Mouse (Mus musculus): Measurements from ENCODE around the gene Sun2. TPM values are rescaled to one million over a fixed set of nuclear protein-coding genes. Genes with fewer than 3 reads are reported as not detected.

The Sun2 gene
- polyA plus RNA-seq, 1 experiment from 2014 or later = 6.0 TPM

- 50% methylated on average over 4 of the region's 4 CpGs for WGBS
- ATAC-seq (ENCODE audit: insufficient number of reproducible peaks, low FRiP score, low TSS enrichment, low read depth) = no peak
- Histone ChIP-seq H3K4me2 (no peak overlapping the region), H3K27ac (no peak overlapping the region), H3K4me3 (no peak overlapping the region), H3K4me1 (peaks cover 9% of the 10 kb centered on the region; the same call in 1 of the 2 replicates), H3K36me3 (no peaks in the 10 kb centered on the region; the same call in 1 of the 2 replicates), H3K27me3 (no peaks in the 10 kb centered on the region), H3K9ac (no peak overlapping the region), H3K9me3 (no peaks in the 10 kb centered on the region)
Measured at GRCm38 (mm10) chr15:79753873-79754272, 11.5 kb upstream of the Sun2 start.

GRCm38 (mm10) chr15:79753420-79753752 lies 11.1 kb upstream of the Sun2 start:
- no peak overlapping the region for H3K27ac ChIP-seq
- no peak overlapping the region for H3K9ac ChIP-seq
- H3K4me2 ChIP-seq = no peak overlapping the region
- H3K4me3 ChIP-seq = no peak overlapping the region
- ATAC-seq (ENCODE audit: insufficient number of reproducible peaks, low FRiP score, low TSS enrichment, low read depth) = no peak
- 82% methylated on average over 3 of the region's 3 CpGs for WGBS
- peaks cover 9% of the 10 kb centered on the region; the same call in 1 of the 2 replicates for H3K4me1 ChIP-seq
- no peaks in the 10 kb centered on the region; the same call in 1 of the 2 replicates for H3K36me3 ChIP-seq
- no peaks in the 10 kb centered on the region for H3K9me3 ChIP-seq
- no peaks in the 10 kb centered on the region for H3K27me3 ChIP-seq

GRCm38 (mm10) chr15:79752742-79753419 lies 10.5 kb upstream of the Sun2 start:
- no peak overlapping the region for H3K9ac ChIP-seq
- no peaks in the 10 kb centered on the region; the same call in 1 of the 2 replicates for H3K36me3 ChIP-seq
- H3K27me3 ChIP-seq = no peaks in the 10 kb centered on the region
- no peak overlapping the region for H3K27ac ChIP-seq
- no peaks in the 10 kb centered on the region for H3K9me3 ChIP-seq
- no peak overlapping the region for H3K4me2 ChIP-seq
- H3K4me1 ChIP-seq = peaks cover 9% of the 10 kb centered on the region; the same call in 1 of the 2 replicates
- no peak overlapping the region for H3K4me3 ChIP-seq
- no peak for ATAC-seq (ENCODE audit: insufficient number of reproducible peaks, low FRiP score, low TSS enrichment, low read depth)
- WGBS = 23% methylated on average over 11 of the region's 11 CpGs

GRCm38 (mm10) chr15:79751772-79752171 lies 9.4 kb upstream of the Sun2 start:
- H3K36me3 ChIP-seq = no peaks in the 10 kb centered on the region; the same call in 1 of the 2 replicates
- H3K27me3 ChIP-seq = no peaks in the 10 kb centered on the region
- H3K9me3 ChIP-seq = no peaks in the 10 kb centered on the region
- H3K4me2 ChIP-seq = no peak overlapping the region
- WGBS = 84% methylated on average over 17 of the region's 17 CpGs
- peaks cover 9% of the 10 kb centered on the region; the same call in 1 of the 2 replicates for H3K4me1 ChIP-seq
- ATAC-seq (ENCODE audit: insufficient number of reproducible peaks, low FRiP score, low TSS enrichment, low read depth) = no peak
- H3K27ac ChIP-seq = no peak overlapping the region
- no peak overlapping the region for H3K9ac ChIP-seq
- H3K4me3 ChIP-seq = no peak overlapping the region

GRCm38 (mm10) chr15:79750266-79750665 lies 7.9 kb upstream of the Sun2 start:
- 87% methylated on average over 8 of the region's 8 CpGs for WGBS
- H3K4me3 ChIP-seq = no peak overlapping the region
- no peaks in the 10 kb centered on the region for H3K9me3 ChIP-seq
- H3K4me1 ChIP-seq = peaks cover 11% of the 10 kb centered on the region; the same call in 1 of the 2 replicates
- H3K36me3 ChIP-seq = no peaks in the 10 kb centered on the region
- H3K27me3 ChIP-seq = no peaks in the 10 kb centered on the region
- no peak overlapping the region for H3K9ac ChIP-seq
- H3K4me2 ChIP-seq = no peak overlapping the region
- ATAC-seq (ENCODE audit: insufficient number of reproducible peaks, low FRiP score, low TSS enrichment, low read depth) = no peak
- no peak overlapping the region for H3K27ac ChIP-seq

GRCm38 (mm10) chr15:79749162-79749561 lies 6.8 kb upstream of the Sun2 start:
- Histone ChIP-seq H3K9ac (no peak overlapping the region), H3K36me3 (no peaks in the 10 kb centered on the region), H3K9me3 (no peaks in the 10 kb centered on the region), H3K27me3 (no peaks in the 10 kb centered on the region), H3K4me1 (peaks cover 21% of the 10 kb centered on the region), H3K27ac (no peak overlapping the region), H3K4me3 (no peak overlapping the region), H3K4me2 (no peak overlapping the region)
- 88% methylated on average over 7 of the region's 7 CpGs for WGBS
- ATAC-seq (ENCODE audit: insufficient number of reproducible peaks, low FRiP score, low TSS enrichment, low read depth) = no peak

GRCm38 (mm10) chr15:79747998-79748397 lies 5.7 kb upstream of the Sun2 start:
- Histone ChIP-seq H3K27ac (no peak overlapping the region), H3K9me3 (no peaks in the 10 kb centered on the region), H3K36me3 (no peaks in the 10 kb centered on the region), H3K4me2 (no peak overlapping the region), H3K4me1 (peaks cover 17% of the 10 kb centered on the region), H3K9ac (no peak overlapping the region), H3K27me3 (no peaks in the 10 kb centered on the region), H3K4me3 (no peak overlapping the region)
- 66% methylated on average over 11 of the region's 11 CpGs for WGBS
- 0 out of 2 replicates have a peak, but pooled peaks have one; percentile 41 for ATAC-seq (ENCODE audit: insufficient number of reproducible peaks, low FRiP score, low TSS enrichment, low read depth)

GRCm38 (mm10) chr15:79745883-79746282 lies 3.5 kb upstream of the Sun2 start:
- Histone ChIP-seq H3K27ac (no peak overlapping the region), H3K4me3 (no peak overlapping the region), H3K9ac (no peak overlapping the region), H3K36me3 (no peaks in the 10 kb centered on the region), H3K27me3 (no peaks in the 10 kb centered on the region), H3K4me1 (peaks cover 30% of the 10 kb centered on the region), H3K9me3 (no peaks in the 10 kb centered on the region), H3K4me2 (no peak overlapping the region)
- WGBS = 90% methylated on average over 5 of the region's 5 CpGs
- ATAC-seq (ENCODE audit: insufficient number of reproducible peaks, low FRiP score, low TSS enrichment, low read depth) = no peak

- WGBS = 46% methylated on average over 10 of the region's 10 CpGs
- H3K4me1 ChIP-seq = peaks cover 34% of the 10 kb centered on the region
- H3K4me3 ChIP-seq = no peak overlapping the region
- no peak overlapping the region for H3K9ac ChIP-seq
- ATAC-seq (ENCODE audit: insufficient number of reproducible peaks, low FRiP score, low TSS enrichment, low read depth) = no peak
- H3K27ac ChIP-seq = no peak overlapping the region
- H3K9me3 ChIP-seq = no peaks in the 10 kb centered on the region
- no peaks in the 10 kb centered on the region for H3K36me3 ChIP-seq
- no peaks in the 10 kb centered on the region for H3K27me3 ChIP-seq
- no peak overlapping the region for H3K4me2 ChIP-seq
Measured at GRCm38 (mm10) chr15:79745312-79745711, 3.0 kb upstream of the Sun2 start.

GRCm38 (mm10) chr15:79744742-79745141 lies 2.4 kb upstream of the Sun2 start:
- no peak overlapping the region for H3K27ac ChIP-seq
- ATAC-seq (ENCODE audit: insufficient number of reproducible peaks, low FRiP score, low TSS enrichment, low read depth) = no peak
- H3K36me3 ChIP-seq = 0 out of 2 replicates have a peak, but pooled peaks cover 1% of the 10 kb centered on the region
- 65% methylated on average over 8 of the region's 8 CpGs for WGBS
- no peak overlapping the region for H3K9ac ChIP-seq
- H3K9me3 ChIP-seq = no peaks in the 10 kb centered on the region
- no peaks in the 10 kb centered on the region for H3K27me3 ChIP-seq
- H3K4me3 ChIP-seq = no peak overlapping the region
- peaks cover 37% of the 10 kb centered on the region for H3K4me1 ChIP-seq
- no peak overlapping the region for H3K4me2 ChIP-seq

GRCm38 (mm10) chr15:79744001-79744400 lies 1.7 kb upstream of the Sun2 start:
- Histone ChIP-seq H3K4me2 (no peak overlapping the region), H3K36me3 (0 out of 2 replicates have a peak, but pooled peaks cover 8% of the 10 kb centered on the region), H3K9me3 (no peaks in the 10 kb centered on the region), H3K27ac (no peak overlapping the region), H3K27me3 (no peaks in the 10 kb centered on the region), H3K4me3 (no peak overlapping the region), H3K9ac (no peak overlapping the region), H3K4me1 (peaks cover 44% of the 10 kb centered on the region)
- 94% methylated on average over 11 of the region's 11 CpGs for WGBS
- ATAC-seq (ENCODE audit: insufficient number of reproducible peaks, low FRiP score, low TSS enrichment, low read depth) = no peak

- no peaks in the 10 kb centered on the region for H3K27me3 ChIP-seq
- under 1% methylated on average over 23 of the region's 23 CpGs for WGBS
- peak overlapping the region; percentile 92 for H3K4me2 ChIP-seq
- H3K9ac ChIP-seq = peak overlapping the region; percentile 89
- ATAC-seq (ENCODE audit: insufficient number of reproducible peaks, low FRiP score, low TSS enrichment, low read depth) = no peak
- peak overlapping the region; percentile 93 for H3K4me3 ChIP-seq
- H3K36me3 ChIP-seq = peaks cover 20% of the 10 kb centered on the region
- no peak overlapping the region for H3K27ac ChIP-seq
- peaks cover 50% of the 10 kb centered on the region for H3K4me1 ChIP-seq
- no peaks in the 10 kb centered on the region for H3K9me3 ChIP-seq
Measured at GRCm38 (mm10) chr15:79742706-79743023, 329 bp upstream of the Sun2 start.
